Mouse (Mus musculus) CD4-positive, CD25-positive, alpha-beta regulatory T cell, adult 2 months (primary cell): ENCODE data around the gene Pirt.

Experiments
- DNase-seq: peaks from one replicate; pipeline ENCODE4 v3.0.0-alpha.2; 2012; ENCODE audit warnings: low read depth, low spot score

The Pirt gene

GRCm38 (mm10) chr11:66946521-66946920 lies 34.7 kb downstream of the Pirt start:
- DNase-seq: no peak

DNA sequence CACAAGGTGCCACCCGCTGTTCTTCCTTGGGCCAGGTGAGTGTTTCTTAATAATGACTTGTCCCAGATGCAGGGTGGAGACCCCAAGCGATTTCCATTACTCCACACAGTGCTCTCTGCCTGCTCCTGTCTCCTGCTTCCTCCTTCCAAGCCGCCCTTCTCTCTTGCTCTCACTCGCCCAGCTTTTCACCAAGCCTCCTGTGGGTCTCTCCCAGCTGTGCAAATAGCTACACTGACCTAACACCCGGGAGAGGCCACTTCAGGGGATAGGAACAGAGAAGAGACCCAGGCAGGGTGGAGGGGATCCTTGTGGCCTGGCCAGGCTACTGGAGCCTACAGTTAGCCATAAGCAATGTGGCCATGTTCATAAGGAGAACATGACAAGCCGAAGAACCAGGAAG lies 35.1 kb downstream of the Pirt start:
- no peak for DNase-seq

GRCm38 (mm10) chr11:66956303-66956702 lies 44.5 kb downstream of the Pirt start, which contains the start of gene Tmem238l:
TSS of gene Tmem238l (plus strand) at chr11:66956638.
- DNase-seq: no peak

DNA sequence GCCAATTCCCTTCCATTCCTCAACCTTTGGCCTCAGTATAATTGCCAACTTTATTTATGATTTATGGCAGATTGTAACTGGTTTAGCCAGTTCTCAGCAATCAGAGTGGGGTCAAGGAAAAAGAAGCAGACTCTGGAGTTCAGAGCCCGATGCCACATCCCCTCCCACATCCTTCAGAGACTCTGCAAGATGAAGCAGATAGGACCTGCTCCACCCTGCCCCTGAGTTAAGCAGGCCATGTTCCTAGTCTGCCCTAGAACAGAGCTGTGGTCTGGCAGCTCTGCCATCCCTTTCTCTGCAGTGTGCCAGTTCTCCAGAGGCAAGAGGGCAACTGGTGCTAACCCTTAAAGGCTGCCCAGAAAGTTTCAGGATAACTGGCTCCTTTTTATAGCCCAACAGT lies 49.0 kb downstream of the Pirt start:
- DNase-seq: no peak

DNA sequence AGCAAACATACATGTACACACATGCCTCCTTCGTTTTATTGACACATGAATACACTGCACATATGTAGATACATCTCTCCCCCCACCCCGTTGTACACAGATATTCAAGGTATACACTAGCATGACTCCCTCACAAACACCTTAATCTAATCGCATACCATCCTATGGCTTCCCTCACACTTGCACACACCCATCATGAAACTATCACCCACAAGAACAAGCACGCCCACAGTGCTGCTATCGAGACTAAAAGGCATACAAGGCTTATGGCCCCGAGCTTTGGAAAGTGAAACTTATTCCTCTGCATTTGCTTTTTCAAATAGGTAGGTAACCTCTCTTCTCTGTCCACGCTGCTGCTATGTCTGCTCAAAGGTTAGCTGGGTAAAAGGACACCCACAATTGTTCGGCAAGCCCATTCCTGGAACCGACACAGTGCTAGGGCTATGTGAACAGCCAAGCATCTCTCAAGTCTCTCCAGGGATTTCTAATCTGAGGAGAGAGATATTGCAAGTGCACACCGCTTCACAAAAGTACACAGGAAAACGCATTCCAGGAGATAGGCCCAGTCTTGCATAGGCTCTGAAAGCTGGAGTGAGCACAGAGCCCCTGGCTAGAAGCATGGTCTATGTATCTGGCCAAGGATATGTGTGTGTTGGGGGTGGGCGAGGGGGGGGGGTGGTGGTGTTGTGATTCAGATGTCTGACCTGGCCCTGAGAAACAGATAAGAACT lies 49.8 kb downstream of the Pirt start:
- DNase-seq: no peak

DNA sequence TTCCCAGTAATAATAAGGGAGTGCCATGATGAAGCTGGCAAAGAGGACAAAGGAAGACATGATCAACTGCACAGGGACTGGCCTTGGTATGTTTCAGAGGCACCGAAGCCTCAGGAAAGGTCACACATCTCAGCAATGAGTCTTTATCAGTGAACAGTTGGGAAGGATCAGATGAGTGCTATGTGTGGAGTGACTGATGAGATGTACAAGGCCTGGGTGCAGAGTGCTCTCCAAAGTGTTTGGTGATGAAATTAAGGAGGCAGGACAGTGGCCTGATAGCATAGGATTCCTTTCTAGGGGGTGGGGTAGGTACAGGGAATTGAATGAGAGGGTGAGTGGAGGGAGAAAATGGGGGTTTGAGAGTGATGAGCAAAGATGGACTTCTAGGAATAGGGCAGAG lies 51.7 kb downstream of the Pirt start:
- DNase-seq: no peak

GRCm38 (mm10) chr11:66966500-66967116 lies 54.8 kb downstream of the Pirt start:
- no peak for DNase-seq

DNA sequence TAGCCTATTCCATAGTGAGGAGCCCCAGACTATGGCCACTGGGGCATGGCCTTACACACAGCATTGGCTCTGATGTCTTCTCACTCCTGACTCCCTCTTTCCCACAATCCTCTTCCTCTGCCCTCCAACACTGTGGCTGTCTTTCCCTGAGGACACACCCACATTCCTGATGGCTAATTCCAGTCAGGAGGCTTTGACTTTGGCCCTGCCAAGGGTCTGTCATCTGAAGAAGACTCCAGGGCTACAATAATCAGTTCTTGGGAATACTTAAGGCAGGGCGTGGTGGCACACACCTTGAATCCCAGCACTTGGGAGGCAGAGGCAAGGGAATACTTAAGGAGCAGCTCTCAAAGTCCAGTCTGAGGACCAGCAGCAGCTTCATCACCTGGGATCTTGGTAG lies 56.8 kb downstream of the Pirt start:
- DNase-seq: no peak

DNA sequence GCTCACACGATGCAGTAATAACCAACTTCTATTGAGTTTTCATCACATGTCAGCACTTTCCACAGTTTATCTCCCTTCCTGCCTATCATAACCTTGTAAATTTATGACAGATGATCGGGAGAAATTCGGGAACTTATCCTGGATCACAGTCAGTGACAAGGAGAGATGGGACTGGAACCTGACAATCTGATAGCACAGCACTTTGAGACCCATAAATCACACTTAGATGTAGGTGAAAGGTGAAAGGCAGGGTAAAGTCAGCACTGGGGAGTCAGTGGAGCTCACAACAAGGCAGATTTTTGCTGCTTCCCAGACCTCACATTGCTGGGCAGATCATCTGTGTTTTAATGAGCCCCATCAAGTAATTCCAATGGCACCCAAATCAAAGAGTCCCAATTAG lies 61.7 kb downstream of the Pirt start:
- no peak for DNase-seq

DNA sequence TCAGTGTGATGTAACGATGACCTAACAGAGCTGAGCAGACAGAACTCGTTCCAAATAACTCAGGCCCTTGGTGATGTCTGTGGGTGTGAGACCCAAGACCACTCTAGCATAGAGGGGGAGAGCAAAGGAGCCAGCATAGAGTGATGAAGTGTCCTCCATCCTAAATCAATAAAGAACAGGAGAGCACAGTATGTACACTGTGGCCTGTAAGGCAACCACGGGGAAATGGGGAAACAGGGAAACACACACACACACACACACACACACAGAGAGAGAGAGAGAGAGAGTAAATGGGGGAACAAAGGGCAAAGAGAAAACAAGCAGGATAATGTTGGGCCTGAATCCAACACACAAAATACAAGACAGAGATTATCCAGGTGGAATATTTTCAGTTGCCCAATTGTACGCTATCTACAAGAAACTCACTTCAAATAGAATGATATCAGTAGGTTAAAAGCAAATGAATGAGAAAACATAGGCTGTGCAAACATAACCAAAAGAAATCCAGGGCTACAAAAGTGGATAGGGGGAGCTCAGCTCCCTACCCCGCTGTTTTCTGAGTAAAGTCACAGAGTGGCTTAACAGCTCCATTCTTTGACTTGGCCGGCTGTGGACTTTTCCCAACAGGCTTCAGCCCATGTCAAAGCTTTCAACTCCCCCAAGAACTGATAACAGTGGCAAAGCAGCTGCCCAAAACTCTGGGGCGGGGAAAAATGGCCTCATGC lies 64.0 kb downstream of the Pirt start:
- no peak for DNase-seq
